Mouse (Mus musculus): ENCODE measurements at regions not wholly inside any gene's neighbourhood (a gene's known extent, or its start where the extent isn't known, plus 50 kb on each side); places are given as distances from the start of the nearest gene placed in this dataset.

DNA sequence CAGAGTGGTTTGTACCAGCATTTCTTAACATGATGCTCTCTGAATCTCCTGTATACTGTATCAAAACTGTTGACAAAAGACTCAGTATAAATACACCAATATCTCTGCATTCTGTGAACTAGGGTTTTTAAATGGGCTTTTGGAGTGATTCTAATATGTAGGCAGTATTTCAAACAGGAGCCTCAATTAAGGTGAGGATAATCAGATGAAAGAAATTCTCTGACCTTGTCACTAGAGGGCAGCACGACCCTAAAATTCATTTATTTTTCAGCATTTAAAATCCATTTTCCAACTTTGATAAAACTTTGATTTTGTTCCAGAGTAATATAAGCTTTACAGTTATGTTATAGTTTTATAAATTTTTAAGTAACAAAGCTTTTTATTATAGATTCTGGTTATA, 114.5 kb downstream of the Rfx6 start:
- peak; percentile 20 for DNase-seq (ENCODE audit: low read depth, low spot score)

DNA sequence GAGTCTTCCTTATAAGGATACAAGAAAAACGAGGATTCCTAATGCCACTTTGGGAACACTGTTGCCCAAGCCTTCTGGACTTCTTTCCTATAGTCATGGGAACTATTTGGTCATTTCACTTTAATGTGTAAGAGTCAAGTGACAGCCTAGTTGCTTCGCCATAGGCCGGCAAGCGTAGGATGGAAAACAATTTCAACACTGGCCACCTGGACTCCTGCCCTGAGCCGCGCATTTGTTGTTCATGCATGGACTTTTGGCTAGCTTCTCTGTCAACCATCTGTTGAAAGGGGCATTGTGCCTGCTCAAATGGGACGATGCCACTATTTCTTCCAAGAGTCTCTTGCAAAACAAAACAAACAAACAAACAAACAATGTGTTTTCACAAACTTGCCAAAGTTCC, 116.3 kb downstream of the Rfx6 start:
- DNase-seq (ENCODE audit: low read depth, low spot score): no peak

DNA sequence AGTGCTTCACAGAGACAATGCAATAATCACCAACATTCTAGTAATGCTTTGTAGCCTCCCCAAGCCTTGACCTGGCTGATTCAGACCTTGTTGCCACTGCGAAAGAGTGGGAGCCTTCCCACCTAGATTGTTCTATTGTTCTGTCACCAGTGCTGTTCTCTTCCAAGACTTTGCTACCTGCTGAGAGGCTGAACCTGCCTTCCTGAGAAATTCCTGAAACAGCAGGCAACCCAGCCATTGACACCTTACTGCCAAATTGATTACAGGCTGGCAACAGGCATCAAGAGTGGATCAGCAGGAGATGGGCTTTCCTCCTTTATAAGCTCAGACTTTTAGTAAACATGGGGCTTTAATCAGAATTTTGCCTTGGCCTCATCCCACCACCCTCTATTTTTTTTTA, 139.1 kb downstream of the Rfx6 start:
- peak; percentile 77 for DNase-seq (ENCODE audit: low read depth, low spot score)

DNA sequence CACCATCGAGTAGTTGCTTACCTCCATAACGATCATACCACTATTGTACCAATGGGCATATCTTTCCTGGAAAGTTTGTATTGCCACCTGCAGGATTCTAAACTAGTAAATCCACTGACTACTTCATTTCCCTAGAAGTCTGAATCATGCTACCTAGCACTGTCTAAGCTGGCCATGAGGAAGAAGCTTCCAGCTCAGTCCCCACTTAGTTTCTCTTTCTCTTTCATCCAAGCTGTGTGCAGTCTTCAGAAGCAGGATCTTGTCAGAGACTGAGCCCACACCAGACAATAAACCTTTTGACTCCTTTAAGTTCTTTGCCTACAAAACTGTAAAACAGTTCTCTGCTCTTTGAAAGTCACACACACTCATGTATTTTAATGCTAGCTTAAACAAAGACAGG, 146.3 kb downstream of the Rfx6 start:
- no peak for DNase-seq (ENCODE audit: low read depth, low spot score)

DNA sequence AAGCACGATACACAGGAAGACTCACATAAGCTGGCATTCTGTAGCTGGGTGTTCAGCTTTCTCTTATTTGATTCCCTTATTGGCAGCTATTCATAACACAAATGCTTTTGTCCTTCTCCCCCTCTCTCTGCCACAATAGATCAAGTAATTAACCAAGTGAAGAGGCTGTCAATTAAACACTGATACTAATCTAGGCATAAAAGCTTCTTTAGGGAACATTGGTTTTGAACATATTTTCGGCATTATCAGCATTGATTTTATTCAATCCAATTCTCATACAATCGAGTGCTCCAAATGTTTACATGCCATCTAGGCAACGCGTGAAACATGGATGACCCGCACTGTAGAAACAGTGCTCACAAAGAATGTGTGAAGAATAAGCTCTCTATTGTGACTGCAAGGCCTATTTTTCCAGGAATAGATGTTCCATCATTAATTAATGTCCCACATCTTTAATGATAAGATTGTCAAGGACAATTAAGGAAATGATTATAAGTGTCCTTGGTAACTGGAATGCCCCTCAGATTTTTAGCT, 148.9 kb downstream of the Rfx6 start:
- DNase-seq (ENCODE audit: low read depth, low spot score): no peak

DNA sequence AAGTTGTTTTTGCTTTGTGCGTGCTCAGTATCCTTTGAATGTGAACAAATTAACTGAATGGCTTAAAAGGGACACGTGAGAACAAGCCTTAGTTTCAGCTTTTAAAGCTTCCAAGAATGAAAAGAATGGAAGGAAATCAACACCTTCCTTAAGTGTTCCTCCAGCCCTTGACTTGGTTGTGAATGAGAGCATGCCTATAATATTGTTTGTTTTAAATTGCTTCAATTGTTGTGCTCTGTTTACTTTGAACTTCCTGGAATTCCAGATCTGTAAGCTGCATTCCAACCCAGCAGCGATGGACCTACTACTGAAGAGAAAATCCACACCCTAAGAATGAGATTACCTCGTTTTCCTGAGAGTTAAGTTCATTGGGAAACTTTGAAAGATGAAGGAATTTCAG, 154.9 kb downstream of the Rfx6 start:
- no peak for DNase-seq (ENCODE audit: low read depth, low spot score)

DNA sequence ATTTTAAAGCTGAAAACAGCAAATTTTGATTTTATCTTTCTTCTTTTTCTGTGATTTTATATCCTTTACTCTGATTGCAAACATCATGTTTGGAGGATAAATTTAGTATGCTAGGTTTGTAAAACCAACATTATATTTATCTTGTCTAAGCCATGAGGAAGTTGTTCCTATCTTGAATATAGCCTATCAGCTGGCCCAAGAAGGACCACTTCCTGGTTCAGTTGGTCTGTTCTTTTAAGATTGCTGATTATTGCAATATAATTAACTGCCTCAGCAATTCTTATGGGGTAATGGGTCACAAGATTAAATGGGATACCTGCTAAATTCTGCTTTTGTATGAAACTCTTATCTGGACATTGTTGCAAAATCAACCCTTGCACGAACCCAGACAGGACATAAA, 165.5 kb downstream of the Rfx6 start:
- DNase-seq (ENCODE audit: low read depth, low spot score): no peak

DNA sequence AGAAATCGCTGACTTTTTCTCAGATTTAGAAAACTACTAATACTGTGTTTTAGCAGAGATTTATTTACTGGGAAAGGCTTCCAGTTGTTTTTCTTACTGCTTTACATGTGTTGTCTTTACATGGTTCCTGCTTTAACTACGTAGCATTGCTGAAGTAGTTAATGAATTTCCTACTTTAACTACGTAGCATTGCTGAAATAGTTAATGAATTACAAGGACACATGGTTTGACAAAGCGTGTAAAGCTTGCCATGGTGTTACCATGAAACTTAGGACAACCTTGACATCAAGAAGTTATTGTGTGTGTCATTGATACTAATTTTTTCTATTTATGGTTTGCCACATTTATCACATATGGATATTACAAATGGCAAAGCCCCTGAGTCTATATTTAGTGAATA, 168.7 kb downstream of the Rfx6 start:
- DNase-seq (ENCODE audit: low read depth, low spot score): no peak

DNA sequence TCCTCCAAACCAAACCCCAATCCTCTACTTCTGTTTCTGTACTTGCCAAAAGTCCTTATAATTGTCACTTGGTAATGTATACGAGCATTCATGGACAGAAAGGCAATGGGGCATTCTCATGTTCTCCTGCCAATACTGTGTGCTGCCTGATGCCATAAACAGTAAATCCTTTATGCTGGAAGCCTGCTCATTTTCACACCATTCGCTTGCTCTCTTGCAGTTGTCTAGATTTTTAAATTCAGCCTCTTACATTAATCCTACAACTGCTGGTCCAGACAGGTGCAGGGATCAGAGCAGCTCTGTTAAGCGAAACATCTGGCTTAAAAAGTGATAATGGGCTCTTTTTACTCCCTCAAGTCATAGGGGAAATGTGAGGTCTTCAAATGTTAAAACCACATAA, 152.9 kb upstream of the Vgll2 start:
- DNase-seq (ENCODE audit: low read depth, low spot score): no peak

DNA sequence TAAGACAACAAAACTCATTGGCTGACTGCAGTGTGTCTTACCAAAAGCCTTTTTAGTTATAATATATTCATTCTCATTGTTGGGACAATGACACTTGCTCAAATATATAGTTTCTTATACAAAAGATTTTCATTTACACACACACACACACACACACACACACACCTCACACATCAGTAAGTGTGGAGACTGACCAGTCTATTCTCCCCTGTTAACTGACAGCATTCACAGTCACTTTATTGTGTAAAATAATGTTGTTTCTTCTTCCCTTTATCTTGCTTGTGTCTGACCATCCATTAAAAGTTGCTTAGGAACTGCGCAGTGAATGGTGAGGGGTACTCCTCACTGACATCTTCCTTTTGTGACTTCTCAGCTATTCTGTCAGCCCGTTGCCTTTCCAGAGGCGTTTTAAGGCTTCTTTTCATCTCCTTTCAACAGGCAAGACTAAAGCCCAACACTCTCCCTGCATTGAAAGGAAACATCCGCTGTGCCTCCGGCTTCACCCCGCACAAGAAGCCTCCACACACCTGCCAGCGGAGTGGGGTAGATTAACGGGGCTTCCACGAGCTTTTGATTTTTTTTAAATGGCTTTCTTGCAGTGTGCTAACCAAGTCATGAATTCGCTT, 111.1 kb upstream of the Vgll2 start:
- DNase-seq (ENCODE audit: low read depth, low spot score): no peak

DNA sequence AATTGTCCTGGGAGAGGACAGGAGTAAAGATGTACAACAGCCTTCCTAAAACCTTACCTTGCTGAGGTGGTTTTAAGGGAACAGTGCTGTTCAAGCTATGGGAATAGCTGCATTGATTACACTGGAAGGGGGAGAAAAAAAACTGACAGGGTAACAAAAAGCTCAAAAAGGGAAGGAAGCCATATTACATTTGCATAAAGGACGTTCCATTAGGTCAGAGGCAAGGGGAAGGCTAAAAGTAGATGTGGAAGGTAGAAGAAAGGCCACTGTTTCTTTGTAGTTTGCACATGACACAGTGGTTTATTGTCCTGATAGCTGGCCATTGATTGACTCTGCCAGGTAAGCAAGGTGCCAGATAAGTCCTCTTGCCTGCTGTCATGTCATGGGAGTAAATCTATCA, 110.2 kb upstream of the Vgll2 start:
- no peak for DNase-seq (ENCODE audit: low read depth, low spot score)

DNA sequence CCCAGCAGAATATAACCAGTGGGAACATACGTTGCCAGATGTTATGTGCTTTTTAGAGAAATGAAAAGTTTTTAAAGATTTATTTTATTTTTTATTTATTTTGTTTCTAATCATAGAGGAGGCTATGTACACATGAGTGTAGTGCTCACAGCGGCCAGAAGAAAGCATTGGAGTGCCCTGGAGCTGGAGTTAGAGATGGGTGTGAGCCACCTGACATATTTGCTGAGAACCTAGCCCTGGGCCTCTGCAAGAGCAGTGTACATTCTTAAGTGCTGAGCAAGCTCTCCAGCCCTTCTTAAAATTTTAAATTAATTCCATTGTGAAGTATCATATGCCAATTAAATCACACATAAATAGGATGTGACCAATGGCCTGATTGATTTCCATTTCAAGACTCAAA, 95.7 kb upstream of the Vgll2 start:
- DNase-seq (ENCODE audit: low read depth, low spot score): no peak

DNA sequence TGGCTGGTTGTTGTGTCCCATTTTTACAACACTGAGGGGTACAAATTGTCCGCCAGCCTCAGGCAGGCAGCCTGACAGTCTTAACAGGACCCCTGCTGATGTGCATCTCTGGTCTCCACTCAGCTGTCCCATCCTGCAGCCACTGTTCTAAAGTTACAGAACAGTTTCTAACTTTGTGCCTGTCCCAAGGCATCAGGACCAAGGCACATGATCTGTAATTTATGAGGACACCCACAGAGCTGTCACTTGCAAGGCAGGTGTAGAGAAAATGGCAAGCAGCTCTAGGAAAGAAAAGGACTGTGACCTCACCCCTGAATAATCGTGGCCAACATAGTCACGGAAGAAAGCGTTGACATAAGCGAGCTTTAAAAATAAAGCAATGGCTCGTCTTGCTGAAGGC, 93.0 kb upstream of the Vgll2 start:
- no peak for DNase-seq (ENCODE audit: low read depth, low spot score)

DNA sequence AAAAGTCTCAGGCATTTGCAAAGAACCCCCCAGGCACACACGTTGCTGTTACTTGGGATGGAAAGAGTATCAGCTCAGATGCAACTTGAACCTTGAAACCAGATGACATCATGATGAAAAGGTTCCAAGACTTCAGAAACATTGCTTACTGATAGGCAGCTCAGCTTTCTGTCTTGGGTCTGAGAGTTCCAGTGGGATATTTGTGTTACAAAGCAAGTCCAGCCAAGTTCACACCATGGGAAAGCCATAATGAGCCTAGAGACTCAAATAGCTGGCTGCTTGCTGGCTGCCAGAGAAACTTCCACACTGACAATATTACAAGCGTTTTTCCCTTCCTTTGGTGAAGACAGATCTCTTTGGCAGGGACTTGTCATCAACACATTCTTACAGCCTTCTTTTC, 92.0 kb upstream of the Vgll2 start:
- DNase-seq (ENCODE audit: low read depth, low spot score): no peak

DNA sequence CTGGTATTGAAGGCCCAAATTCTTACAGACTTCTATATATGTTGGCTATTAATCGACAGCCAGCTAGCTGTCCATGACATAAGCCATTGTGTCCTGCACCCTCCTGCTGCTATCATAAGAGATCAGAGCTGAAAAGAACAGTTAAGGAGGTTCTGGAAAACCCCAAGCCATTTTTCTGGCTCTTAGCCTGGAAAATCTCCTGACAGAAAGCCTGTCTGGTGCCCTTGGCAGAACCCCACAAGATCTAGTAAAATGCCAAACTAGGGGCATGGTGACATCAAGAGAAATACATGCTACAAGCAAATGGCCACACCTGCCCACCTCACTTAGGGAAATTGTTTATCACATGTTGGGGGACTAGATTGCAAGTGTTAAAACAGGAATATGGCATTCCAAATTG, 91.6 kb upstream of the Vgll2 start:
- DNase-seq (ENCODE audit: low read depth, low spot score): no peak

DNA sequence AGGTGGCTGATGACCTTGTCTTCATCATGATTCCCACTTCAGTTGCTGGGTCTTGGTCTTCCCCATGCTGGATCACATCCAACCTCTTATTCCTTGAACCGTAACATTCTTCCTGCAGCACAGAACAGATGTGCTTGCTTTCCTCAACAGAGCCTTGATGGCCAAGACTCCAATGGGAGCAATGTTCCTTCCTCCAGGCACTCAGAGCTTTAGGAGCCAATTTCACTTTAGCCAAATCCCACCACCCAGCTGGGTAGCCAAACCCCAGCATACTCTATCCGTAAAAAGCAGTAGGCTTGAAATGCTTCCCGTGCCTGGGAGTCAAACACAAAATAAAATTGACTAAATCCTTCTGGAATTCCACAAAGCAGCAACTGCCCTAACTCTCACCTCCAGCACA, 86.8 kb upstream of the Vgll2 start:
- no peak for DNase-seq (ENCODE audit: low read depth, low spot score)

DNA sequence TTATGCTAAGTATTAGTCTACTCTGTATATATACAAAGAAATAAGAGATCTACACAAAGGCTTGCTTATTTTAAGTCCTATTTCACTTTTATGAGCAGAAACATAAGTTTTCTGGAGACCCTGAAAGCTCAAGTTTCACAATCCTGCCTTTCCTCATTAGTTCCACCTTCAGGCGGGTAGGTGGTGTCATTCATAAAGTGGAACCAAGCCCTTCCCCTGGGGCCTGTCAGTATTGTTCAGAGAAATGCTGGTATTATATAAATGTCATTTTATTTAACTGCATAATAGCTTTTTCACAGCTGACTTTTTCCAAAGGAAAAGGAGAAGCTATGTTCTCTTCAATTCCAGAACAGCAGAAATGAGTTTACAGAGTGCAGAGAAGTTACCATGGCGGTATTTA, 81.1 kb upstream of the Vgll2 start:
- DNase-seq (ENCODE audit: low read depth, low spot score): no peak

DNA sequence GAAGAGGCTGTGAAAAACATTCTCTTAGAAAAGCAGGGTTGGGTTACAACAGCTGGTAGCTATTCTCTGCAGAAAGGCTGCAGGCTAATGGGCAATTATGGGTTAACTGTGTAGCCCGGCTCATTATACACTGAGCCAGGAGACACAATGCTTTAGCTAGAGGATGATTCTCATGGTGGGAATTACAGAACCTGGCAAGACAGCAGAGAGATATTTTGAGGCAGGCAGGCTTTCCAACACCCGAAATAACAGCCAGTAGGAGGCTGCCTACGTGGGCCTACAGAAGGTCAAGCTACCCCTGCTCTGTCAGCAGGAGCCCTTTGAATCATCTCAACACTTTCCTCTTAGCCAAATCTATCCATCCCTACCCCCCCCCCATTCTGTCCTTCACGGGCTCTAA, 76.6 kb upstream of the Vgll2 start:
- DNase-seq (ENCODE audit: low read depth, low spot score): no peak

DNA sequence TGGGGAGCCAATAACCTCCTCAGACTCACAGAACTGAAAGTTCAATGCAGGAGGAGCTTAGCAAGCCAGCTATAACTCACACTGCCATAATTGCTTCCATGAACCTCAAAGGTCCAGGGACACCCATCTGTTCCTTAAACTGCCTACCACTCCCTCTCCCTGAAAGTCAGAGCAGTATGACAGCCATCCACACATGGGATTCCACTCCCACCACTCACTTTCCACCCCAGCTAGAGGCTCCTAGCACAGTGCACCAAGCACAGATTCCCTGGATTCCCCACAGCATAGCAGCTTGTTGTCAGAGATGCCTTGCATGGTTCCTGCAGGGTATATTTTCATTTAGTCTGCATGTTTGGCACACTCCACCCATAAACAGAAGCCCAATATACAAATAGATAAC, 76.1 kb upstream of the Vgll2 start:
- no peak for DNase-seq (ENCODE audit: low read depth, low spot score)

DNA sequence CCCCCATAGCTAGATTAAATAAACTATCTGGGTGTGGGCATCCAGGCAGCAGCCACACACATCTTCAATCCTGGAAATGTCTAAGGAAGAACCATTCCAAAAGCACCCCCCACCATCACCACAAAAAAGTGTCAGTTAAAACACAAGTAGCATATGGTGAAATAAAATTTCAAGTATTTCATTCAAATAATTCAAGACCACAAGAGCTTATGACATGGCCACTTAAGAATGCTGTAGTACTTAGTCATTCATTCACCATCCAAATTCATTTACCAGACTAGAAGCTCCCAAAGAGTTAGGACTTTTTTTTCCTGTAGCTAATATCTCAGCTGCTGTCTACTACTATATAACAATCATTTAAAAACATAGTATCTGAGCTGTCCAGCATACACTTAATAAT, 75.4 kb upstream of the Vgll2 start:
- DNase-seq (ENCODE audit: low read depth, low spot score): no peak

DNA sequence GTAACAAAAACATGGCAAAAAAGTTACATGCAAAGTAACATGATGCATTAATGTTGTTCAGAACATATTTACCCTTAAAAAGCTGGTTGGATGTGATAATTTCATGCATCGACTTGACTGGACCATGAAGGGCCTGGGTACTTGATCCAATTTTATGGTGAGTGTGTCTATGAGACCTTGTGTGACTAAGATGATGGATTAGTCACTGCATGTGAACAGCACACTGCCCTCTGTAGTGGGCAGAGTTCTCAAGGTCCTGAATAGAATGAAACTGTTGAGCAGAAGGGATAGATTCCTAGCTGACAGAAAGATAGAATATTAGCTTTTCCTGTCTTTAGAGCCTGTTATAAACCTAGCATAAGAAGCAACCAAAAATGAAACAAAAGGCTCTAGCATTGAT, 72.3 kb upstream of the Vgll2 start:
- no peak for DNase-seq (ENCODE audit: low read depth, low spot score)

DNA sequence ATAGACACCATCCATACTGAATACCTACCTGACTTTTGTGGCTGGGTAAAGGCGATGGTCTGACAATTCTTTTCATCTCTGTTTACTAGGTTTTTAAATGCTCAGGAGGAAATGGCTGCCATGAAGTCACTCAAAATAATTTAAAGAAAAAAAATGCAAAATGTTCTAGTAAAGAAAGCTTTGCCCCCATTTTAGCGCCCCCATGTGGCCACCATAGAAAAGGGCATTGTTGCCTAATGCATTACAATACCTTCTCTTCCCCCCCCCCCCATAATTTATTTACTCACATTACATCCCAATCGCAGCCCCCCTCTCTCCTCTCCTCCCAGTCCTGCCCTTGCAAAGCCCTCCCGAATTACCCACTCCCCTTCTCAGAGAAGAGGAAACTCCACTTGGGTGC, 70.3 kb upstream of the Vgll2 start:
- DNase-seq (ENCODE audit: low read depth, low spot score): peak; percentile 13

DNA sequence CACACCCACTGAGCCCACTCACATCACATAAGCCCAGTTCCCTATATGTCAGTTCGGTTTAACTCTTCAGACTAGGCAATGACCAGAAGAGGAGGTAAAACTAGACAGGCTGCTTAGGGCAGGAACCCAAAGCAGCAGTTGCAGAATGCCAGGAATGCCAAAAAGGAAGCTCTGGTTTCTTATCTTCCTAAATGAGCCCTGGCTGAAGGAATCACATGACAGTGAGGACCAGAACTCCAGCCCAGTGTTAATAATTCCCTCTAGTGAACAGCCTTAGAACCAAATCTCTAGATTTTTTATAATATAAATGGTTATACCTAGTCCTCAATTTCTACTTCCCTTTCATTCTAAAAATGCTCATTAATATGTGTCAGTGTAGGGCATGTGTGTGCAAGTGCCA, 65.8 kb upstream of the Vgll2 start:
- DNase-seq (ENCODE audit: low read depth, low spot score): peak; percentile 14

DNA sequence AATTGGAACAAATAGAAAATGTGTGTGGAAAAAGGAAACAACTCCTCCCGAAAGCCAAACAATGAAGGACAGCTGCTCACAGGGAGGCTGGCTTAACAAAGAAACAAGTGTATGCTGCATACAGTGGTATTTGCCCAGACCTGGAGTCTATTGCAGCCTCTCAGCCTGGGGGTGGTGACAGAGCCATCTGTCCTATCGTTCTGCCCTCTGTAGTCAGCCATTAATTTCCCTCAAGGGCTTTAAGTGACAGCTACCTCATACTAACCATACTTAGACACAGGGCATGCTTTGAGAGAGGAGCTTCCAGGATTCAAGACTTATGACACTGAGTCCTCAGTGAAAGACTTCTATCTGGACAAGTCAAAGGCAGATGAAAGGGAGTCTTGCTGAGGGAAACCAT, 60.8 kb upstream of the Vgll2 start:
- peak; percentile 33 for DNase-seq (ENCODE audit: low read depth, low spot score)

All from R1 (cell line).